Mouse (Mus musculus): ENCODE measurements around the gene Erich6. TPM values are rescaled to one million over a fixed set of nuclear protein-coding genes. Genes with fewer than 3 reads are reported as not detected.

Erich6 gene
- total RNA-seq (2021), result not detected
- long read RNA-seq, experiment 1, result 0 reads
- long read RNA-seq, experiment 2, result 0 reads

GRCm38 (mm10) chr3:58636406-58637295 lies at the start of gene Erich6:
Gene Erich6, minus strand, starts transcription at chr3:58637207.
- intact Hi-C loops (cut with DNase I), result no loop called here
- no peak for TF ChIP-seq CTCF (IDR thresholded peaks at IDR 0.05)
- DNase-seq, result peak; percentile 29
- Histone ChIP-seq H3K4me3 (peak within 1 kb of the TSS; percentile 71), H3K27ac (0 out of 2 replicates have a peak within 1 kb of the TSS, but pooled peaks have one; percentile 31)

DNA sequence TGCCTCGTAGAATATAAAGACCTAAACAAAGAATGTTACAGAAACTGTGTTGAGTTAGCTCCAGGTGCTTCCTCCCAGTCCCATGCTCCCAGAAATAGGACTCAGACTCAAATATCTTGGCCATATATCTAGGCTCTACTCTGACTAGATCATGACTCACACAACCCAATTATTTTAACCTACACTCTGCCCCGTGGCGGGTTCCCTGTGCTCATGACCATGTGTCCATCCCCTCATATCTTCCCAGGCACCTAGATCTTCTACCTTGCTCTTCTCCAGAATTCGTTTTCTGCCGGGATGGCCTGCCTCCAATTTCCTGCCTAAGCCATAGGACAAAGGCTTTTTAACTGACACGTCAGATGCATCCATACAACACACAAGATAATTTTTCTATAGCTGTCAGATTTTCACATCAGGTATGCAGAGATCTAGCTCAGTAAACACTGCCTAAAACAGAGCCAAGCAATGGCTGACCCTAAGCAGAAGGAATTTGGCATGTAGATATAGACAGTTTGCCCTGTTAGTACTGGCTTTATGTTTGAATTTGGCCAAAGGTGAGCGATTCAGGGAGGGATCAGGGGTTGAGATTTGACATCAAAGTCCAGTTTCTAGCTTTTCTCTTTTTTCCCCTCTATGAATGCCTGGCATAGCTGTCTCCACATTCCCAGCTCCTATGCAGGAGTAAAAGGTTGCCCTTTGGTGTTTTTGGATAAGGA lies 49.4 kb upstream of the Erich6 start:
- intact Hi-C loops (cut with DNase I), result loop anchor here (10.0 kb wide), 1 partner anchor 162 kb away; the partner anchor contains the start of genes Eif2a and Serp1
- no peak for TF ChIP-seq CTCF (IDR thresholded peaks at IDR 0.05)
- DNase-seq, result no peak
- Histone ChIP-seq H3K4me3 (no peak overlapping the region), H3K27ac (peak overlapping the region; percentile 24; the same call in 1 of the 2 replicates)

DNA sequence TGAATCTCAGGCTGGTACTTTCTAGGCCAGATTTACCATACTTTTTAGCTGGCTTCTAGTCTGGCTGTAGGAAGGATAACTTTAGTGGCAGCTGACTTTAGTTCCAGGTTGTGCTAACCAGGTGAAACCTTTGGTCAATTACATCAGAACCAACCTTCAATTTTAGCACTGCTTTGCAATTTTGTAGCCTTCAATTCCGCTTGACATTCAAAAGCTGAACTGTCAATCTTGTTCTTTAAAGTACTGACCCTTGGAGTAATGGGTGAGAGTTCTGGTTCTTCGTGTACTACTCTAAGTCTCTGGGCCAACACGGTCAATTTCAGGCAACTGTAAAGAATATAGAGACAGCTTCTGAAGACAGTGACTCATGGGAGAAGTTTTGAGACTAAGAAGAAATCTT lies 48.4 kb upstream of the Erich6 start:
- intact Hi-C loops (cut with DNase I), result loop anchor here (10.0 kb wide), 1 partner anchor 161 kb away; the partner anchor contains the start of genes Eif2a and Serp1
- TF ChIP-seq CTCF (IDR thresholded peaks at IDR 0.05), result no peak
- Histone ChIP-seq H3K4me3 (no peak overlapping the region), H3K27ac (no peak overlapping the region; the same call in 1 of the 2 replicates)
- no peak for DNase-seq

DNA sequence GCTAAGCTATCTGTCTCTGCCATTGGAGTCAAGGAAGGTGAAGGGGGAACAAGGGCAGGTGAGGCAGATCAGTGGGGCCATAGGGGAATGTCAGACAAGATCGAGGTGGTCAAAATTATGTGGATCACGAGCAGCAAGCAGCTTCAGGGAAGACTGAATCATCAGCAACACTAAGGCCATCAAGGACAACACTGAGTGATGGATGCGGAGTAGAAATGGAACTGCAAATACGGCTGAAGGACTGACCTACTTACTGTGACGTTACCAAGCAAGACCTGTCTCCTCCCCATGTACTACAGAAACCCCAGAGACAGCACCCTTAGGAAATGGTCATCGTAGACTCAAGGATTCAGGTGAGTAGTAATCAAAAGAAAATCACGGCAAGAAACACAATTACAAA lies 46.3 kb upstream of the Erich6 start:
- DNase-seq, result no peak
- Histone ChIP-seq H3K27ac (no peak overlapping the region), H3K4me3 (no peak overlapping the region)
- TF ChIP-seq CTCF (IDR thresholded peaks at IDR 0.05), result no peak
- intact Hi-C loops (cut with DNase I), result loop anchor here (10.0 kb wide), 1 partner anchor 159 kb away; the partner anchor contains the start of genes Eif2a and Serp1

GRCm38 (mm10) chr3:58682336-58682735 lies 45.3 kb upstream of the Erich6 start:
- TF ChIP-seq CTCF (IDR thresholded peaks at IDR 0.05), result no peak
- intact Hi-C loops (cut with DNase I), result loop anchor here (10.0 kb wide), 1 partner anchor 158 kb away; the partner anchor contains the start of genes Eif2a and Serp1
- DNase-seq, result no peak
- Histone ChIP-seq H3K27ac (peak overlapping the region; percentile 79), H3K4me3 (no peak overlapping the region)

DNA sequence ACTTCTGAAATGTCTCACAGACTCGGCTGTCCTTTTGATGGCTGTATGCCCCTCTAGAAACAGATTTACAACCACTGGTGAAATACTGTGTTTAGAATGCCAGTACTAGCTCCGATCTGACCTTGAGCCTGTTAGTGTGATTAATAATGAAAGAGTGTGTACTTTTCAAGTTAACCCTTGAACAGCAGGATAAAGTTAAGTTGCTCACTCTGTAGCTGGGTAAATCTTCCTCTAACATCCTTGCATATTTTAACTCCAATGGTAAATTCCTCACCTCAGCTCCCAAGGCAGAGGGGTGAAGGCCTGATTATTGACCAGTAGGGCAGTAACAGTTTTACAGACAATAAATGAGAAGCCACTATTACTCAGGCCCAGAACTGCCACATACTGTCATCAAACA lies 44.8 kb upstream of the Erich6 start:
- no peak for DNase-seq
- Histone ChIP-seq H3K4me3 (no peak overlapping the region), H3K27ac (peak overlapping the region; percentile 79)
- TF ChIP-seq CTCF (IDR thresholded peaks at IDR 0.05), result no peak
- intact Hi-C loops (cut with DNase I), result loop anchor here (10.0 kb wide), 1 partner anchor 157 kb away; the partner anchor contains the start of genes Eif2a and Serp1

- DNase-seq, result no peak
- TF ChIP-seq CTCF (IDR thresholded peaks at IDR 0.05), result no peak
- no peak overlapping the region for H3K4me3 ChIP-seq
- intact Hi-C loops (cut with DNase I), result loop anchor here (10.0 kb wide), 1 partner anchor 156 kb away; the partner anchor contains the start of genes Eif2a and Serp1
- H3K27ac ChIP-seq, result peak overlapping the region; percentile 79
Measured at GRCm38 (mm10) chr3:58680943-58681637, 44.1 kb upstream of the Erich6 start.

DNA sequence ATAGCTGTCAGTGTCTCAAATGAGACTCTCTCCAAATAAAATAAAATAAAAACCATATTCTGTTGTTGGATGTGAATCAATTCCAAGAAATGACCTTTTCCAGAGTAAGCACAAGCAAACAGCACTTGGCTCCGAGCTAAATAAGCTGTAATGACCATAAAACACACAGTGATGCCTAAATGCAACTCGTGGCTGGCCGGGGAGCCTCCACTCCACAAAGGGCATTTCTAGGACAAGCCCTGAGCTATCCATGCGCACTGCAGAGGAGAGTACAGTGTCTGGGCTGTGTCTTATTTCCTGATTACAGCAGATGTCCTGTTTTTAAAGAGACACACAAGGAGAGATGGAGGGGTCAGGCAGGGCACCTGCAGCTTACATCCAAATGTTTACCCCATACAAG lies 43.0 kb upstream of the Erich6 start:
- H3K27ac ChIP-seq, result peak overlapping the region; percentile 79
- DNase-seq, result peak; percentile 39
- intact Hi-C loops (cut with DNase I), result loop anchor here (10.0 kb wide), 1 partner anchor 155 kb away; the partner anchor contains the start of genes Eif2a and Serp1
- TF ChIP-seq CTCF (IDR thresholded peaks at IDR 0.05), result no peak
- H3K4me3 ChIP-seq, result peak overlapping the region; percentile 7; the same call in 1 of the 2 replicates

- intact Hi-C loops (cut with DNase I), result no loop called here
- Histone ChIP-seq H3K27ac (peak overlapping the region; percentile 79), H3K4me3 (peak overlapping the region; percentile 30)
- DNase-seq, result no peak
- no peak for TF ChIP-seq CTCF (IDR thresholded peaks at IDR 0.05)
Measured at GRCm38 (mm10) chr3:58678905-58679304, 41.9 kb upstream of the Erich6 start.

DNA sequence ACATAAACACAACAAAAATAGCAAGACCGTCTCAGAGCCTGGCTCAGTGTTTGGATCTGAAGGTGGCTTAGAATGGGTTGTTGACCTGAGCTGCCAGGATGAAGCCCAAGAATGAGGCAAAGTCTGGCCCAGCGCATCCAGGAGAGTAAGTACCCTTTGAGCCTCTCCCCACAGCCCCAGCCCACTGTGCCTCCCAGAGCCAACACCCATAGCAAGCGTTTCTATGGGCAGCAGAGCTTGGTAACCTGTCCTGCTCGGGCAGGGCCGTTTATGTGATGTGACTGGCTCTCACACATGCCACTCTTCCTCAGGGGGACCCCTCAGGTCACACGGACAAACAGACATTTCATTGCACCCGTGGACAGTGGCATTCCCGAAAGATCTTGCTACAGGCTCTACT lies 41.4 kb upstream of the Erich6 start:
- peak overlapping the region; percentile 30 for H3K4me3 ChIP-seq
- no peak for TF ChIP-seq CTCF (IDR thresholded peaks at IDR 0.05)
- DNase-seq, result no peak
- H3K27ac ChIP-seq, result peak overlapping the region; percentile 79
- intact Hi-C loops (cut with DNase I), result no loop called here

DNA sequence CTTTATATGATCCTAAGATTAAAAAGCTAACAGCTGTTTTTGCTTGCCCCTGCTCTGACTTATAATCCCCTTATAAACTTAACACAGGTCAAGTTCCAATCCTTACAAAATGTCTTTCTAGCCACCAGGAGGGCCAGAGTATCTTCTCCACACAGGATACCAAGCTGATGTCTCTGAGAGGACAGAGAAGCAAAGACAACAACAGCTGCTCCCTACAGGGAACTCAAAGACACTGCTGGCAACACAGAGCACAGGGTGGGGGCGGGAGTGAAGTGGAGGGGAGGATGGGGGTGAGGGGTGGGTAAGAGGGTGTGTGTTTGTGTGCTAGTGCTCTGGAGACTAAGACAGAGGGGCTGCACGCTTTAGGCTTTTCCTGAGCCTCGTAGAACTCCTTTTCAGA lies 40.6 kb upstream of the Erich6 start:
- no peak for DNase-seq
- Histone ChIP-seq H3K27ac (peak overlapping the region; percentile 79), H3K4me3 (peak overlapping the region; percentile 13; the same call in 1 of the 2 replicates)
- no peak for TF ChIP-seq CTCF (IDR thresholded peaks at IDR 0.05)
- intact Hi-C loops (cut with DNase I), result no loop called here

GRCm38 (mm10) chr3:58673295-58673694 lies 36.3 kb upstream of the Erich6 start:
- no peak for TF ChIP-seq CTCF (IDR thresholded peaks at IDR 0.05)
- intact Hi-C loops (cut with DNase I), result no loop called here
- Histone ChIP-seq H3K27ac (no peak overlapping the region), H3K4me3 (no peak overlapping the region)
- no peak for DNase-seq
